Mouse (Mus musculus): ENCODE measurements around the gene Mamdc4. TPM values are rescaled to one million over a fixed set of nuclear protein-coding genes. Genes with fewer than 3 reads are reported as not detected.

Mamdc4 gene
- polyA plus RNA-seq, 1 experiment from 2014 or later: 1.4 TPM

DNA sequence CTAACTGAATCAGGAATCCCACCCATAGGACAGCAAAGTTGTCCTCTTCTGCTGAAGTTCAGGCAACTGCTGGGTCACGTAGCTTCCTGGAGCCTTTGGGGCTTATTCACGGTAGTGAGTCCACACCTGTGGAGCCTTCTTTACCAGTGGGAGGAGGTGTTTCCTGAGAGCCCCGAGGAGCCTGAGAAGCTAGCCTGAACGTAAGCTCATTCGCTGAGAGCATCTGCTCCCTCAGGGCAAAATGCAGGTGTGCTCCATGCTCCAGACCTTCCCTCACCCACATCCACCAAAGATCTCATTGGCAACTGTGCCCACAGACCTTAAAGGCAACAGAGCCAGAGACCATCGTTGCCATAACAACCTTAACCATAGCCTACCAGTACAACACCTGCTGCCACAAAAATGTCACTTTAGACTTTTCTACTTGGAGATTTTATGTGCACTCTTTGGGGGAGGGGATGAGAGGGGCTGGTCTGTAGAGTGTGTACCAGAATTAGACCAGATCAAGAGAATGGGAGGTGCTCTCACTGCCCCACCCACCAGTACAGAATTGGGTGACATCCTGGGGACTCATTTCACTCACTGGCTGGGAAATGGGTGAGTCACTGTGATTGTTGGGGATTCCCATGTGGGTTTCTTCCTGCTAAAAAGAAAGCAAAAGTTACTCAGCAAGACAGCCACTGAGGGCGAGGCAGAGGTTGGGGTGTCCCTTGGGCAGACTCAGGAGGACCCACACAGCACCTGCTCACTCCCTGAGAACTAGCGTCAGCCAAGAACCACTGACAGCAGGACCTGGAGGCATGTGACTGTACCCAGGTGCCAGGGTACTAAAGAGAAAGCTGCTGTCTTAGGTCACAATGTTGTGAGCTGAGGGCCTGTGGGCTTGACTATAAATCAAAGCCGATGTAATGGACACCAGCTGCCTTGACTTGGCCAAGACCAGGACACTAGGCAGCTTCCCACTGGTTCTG, 25.3 kb downstream of the Mamdc4 start:
- Histone ChIP-seq H3K27me3 (ENCODE audit: insufficient read depth, poor library complexity, severe bottlenecking) (no peaks in the 10 kb centered on the region), H3K4me1 (replicated peaks) (peaks cover 25% of the 10 kb centered on the region), H3K9me3 (no peaks in the 10 kb centered on the region), H3K27ac (no peak overlapping the region), H3K4me3 (no peak overlapping the region), H3K36me3 (peaks cover 8% of the 10 kb centered on the region; the same call in 1 of the 2 replicates)
- 80% methylated on average over 9 of the region's 9 CpGs for WGBS
- DNase-seq (ENCODE audit: low spot score): no peak

DNA sequence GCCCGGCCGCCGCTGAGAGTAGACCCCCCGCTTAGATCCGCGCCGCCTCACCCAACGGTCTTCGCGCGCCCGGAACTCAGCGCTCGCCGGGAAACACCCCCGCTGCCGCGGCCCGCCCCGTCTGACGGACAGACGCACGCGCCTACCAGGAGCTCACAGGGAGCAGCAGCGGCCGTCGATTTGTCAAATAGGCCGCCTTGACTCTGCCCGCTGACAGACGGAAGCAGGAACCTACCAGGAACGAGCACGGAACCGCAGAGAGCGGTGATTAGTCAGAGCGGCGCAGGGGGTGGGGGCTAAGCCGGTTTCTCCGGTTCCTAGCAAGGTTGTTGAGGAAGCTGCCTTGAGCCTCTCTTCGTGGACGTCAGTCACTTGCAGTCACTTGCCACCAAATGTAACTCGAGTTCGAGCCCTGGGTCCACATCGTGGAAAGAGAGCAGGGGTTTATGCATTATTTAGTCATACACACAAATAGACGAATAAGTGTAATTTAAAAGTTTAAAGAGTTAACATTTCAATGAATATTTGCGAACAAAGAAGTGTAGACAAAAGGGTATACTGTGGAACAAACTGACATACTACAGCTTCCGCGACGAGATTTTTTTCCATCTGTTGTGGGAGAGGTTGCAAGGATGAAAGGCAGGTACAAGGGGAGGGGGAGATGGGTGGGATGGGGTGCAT, 27.7 kb downstream of the Mamdc4 start, which contains the start of gene Traf2:
Gene Traf2, minus strand, starts transcription at position 130 of the 681 bp plus-strand sequence.
- Histone ChIP-seq H3K27ac (peak within 1 kb of the TSS; percentile 95), H3K4me3 (peak within 1 kb of the TSS; percentile 85), H3K4me1 (replicated peaks) (peaks cover 34% of the 10 kb centered on the region), H3K9me3 (no peaks in the 10 kb centered on the region), H3K27me3 (ENCODE audit: insufficient read depth, poor library complexity, severe bottlenecking) (no peaks in the 10 kb centered on the region), H3K36me3 (peaks cover 11% of the 10 kb centered on the region; the same call in 1 of the 2 replicates)
- 4% methylated on average over 48 of the region's 48 CpGs for WGBS
- peak; percentile 99 for DNase-seq (ENCODE audit: low spot score)

- H3K4me3 ChIP-seq: peak overlapping the region; percentile 85
- H3K27me3 ChIP-seq (ENCODE audit: insufficient read depth, poor library complexity, severe bottlenecking): no peaks in the 10 kb centered on the region
- DNase-seq (ENCODE audit: low spot score): no peak
- peaks cover 37% of the 10 kb centered on the region for H3K4me1 ChIP-seq (replicated peaks)
- no peaks in the 10 kb centered on the region for H3K9me3 ChIP-seq
- H3K27ac ChIP-seq: peak overlapping the region; percentile 95
- H3K36me3 ChIP-seq: peaks cover 11% of the 10 kb centered on the region; the same call in 1 of the 2 replicates
- 10% methylated on average over 43 of the region's 43 CpGs for WGBS
Measured at GRCm38 (mm10) chr2:25545996-25546810, 28.4 kb downstream of the Mamdc4 start.

- H3K4me3 ChIP-seq: no peak overlapping the region
- WGBS: 90% methylated on average over 10 of the region's 10 CpGs
- H3K4me1 ChIP-seq (replicated peaks): peaks cover 32% of the 10 kb centered on the region
- H3K9me3 ChIP-seq: no peaks in the 10 kb centered on the region
- peaks cover 43% of the 10 kb centered on the region for H3K36me3 ChIP-seq
- H3K27me3 ChIP-seq (ENCODE audit: insufficient read depth, poor library complexity, severe bottlenecking): no peaks in the 10 kb centered on the region
- H3K27ac ChIP-seq: no peak overlapping the region
- no peak for DNase-seq (ENCODE audit: low spot score)
Measured at GRCm38 (mm10) chr2:25541644-25542367, 32.8 kb downstream of the Mamdc4 start.

DNA sequence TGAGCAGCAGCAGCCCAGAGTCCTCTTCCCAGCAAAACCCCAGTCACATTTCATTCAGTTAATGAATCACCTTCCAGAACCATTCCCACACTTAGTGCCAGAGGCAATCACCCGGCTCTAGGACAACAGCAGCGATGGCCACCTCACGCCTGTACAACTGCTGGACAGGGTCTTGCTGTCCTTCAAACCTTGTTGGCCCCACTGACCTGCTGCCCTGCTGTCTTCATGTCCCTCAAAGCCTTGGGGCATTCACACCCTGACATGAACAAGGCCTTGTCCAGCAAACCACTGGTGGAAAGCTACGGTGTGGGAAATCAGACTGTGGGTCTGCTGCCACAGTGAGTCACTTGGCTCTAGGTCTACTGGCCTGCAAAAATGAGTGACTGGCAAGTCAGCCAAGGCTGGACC, 34.1 kb downstream of the Mamdc4 start:
- DNase-seq (ENCODE audit: low spot score): no peak
- H3K27ac ChIP-seq: no peak overlapping the region
- no peaks in the 10 kb centered on the region for H3K9me3 ChIP-seq
- H3K27me3 ChIP-seq (ENCODE audit: insufficient read depth, poor library complexity, severe bottlenecking): no peaks in the 10 kb centered on the region
- WGBS: 94% methylated on average over 4 of the region's 4 CpGs
- H3K4me3 ChIP-seq: no peak overlapping the region
- H3K4me1 ChIP-seq (replicated peaks): peaks cover 23% of the 10 kb centered on the region
- peaks cover 56% of the 10 kb centered on the region for H3K36me3 ChIP-seq

DNA sequence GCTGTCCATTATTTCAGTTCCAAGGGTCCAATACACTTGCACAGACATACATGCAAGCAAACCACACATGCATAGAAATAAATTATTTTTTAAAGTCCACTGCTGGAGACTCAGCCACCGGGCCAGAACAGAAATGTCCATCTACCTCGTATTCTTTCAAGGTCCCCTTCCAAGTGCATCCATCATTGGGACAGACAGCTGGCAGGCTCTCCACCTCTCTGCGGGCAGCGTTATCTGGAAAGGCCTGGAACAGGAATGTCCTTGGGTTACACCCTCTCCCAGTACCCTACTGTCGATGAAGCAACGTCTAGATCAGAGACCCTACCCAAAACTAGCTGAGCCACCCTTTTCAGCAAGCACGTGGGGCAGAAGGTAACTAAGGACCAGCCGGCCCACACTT, 38.1 kb downstream of the Mamdc4 start:
- peaks cover under 1% of the 10 kb centered on the region; the same call in 1 of the 2 replicates for H3K4me1 ChIP-seq (replicated peaks)
- 92% methylated on average over 8 of the region's 8 CpGs for WGBS
- peaks cover 84% of the 10 kb centered on the region for H3K36me3 ChIP-seq
- DNase-seq (ENCODE audit: low spot score): no peak
- H3K4me3 ChIP-seq: no peak overlapping the region
- no peaks in the 10 kb centered on the region for H3K9me3 ChIP-seq
- no peaks in the 10 kb centered on the region for H3K27me3 ChIP-seq (ENCODE audit: insufficient read depth, poor library complexity, severe bottlenecking)
- no peak overlapping the region for H3K27ac ChIP-seq

GRCm38 (mm10) chr2:25534866-25535182, 39.8 kb downstream of the Mamdc4 start:
- DNase-seq (ENCODE audit: low spot score): no peak
- no peaks in the 10 kb centered on the region for H3K9me3 ChIP-seq
- no peak overlapping the region for H3K4me3 ChIP-seq
- 96% methylated on average over 2 of the region's 2 CpGs for WGBS
- H3K36me3 ChIP-seq: peaks cover 93% of the 10 kb centered on the region
- H3K4me1 ChIP-seq (replicated peaks): no peaks in the 10 kb centered on the region
- no peak overlapping the region for H3K27ac ChIP-seq
- H3K27me3 ChIP-seq (ENCODE audit: insufficient read depth, poor library complexity, severe bottlenecking): no peaks in the 10 kb centered on the region

DNA sequence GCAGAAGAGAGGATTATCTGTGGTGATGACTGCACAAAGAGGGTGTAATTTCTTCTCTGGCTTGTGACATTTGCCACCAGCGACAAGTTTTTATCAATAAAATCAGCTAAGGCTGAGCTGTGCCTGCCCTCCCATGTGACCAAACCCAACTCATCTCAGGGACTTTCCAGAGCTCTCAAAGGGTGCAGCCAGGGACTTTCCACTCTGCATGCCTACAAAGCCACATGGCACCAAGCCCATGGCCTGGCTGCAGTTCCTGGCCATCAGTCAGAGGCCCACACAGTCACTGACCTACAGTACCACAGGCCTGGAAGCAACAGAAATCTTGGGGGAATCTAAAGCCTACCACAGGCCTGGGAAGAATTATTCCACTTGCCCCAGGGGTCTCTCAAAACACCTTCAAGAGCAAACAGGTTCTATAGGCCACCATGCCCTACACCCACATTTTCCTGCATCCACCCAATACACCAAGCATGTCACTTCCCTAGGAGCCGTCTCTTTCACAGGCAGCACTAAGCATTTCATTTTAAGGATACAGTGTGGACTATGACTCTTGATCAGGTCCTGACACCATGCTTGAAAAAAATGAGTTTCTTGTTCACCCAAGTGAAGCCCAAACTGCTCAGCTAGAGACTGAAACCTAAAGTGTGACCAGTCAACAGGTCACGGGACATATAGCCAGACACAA, 40.3 kb downstream of the Mamdc4 start:
- Histone ChIP-seq H3K27ac (no peak overlapping the region), H3K27me3 (ENCODE audit: insufficient read depth, poor library complexity, severe bottlenecking) (no peaks in the 10 kb centered on the region), H3K9me3 (no peaks in the 10 kb centered on the region), H3K4me3 (no peak overlapping the region), H3K36me3 (peaks cover 98% of the 10 kb centered on the region), H3K4me1 (replicated peaks) (no peaks in the 10 kb centered on the region)
- 93% methylated on average over 3 of the region's 3 CpGs for WGBS
- no peak for DNase-seq (ENCODE audit: low spot score)

DNA sequence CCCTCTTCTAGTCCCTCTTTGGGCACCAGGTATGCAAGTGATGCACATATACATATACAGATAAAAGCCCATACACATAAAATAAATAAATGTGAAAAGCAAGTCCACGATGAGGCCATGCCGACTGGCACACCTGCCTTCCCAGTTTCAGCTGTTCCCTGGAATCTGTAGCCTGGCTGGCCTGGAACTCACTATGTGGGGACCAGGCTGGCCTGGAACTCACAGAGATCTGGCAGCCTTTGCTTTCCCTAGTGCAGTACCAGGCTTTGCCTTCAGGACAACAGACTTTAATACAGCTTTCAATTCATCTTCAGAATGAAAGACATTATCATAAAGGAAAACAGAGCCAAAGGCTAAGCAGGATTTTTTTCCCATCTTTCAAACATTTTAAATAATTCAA, 40.9 kb downstream of the Mamdc4 start:
- H3K27me3 ChIP-seq (ENCODE audit: insufficient read depth, poor library complexity, severe bottlenecking): no peaks in the 10 kb centered on the region
- no peaks in the 10 kb centered on the region for H3K4me1 ChIP-seq (replicated peaks)
- no peak overlapping the region for H3K4me3 ChIP-seq
- no peak for DNase-seq (ENCODE audit: low spot score)
- 97% methylated on average over 2 of the region's 2 CpGs for WGBS
- no peaks in the 10 kb centered on the region for H3K9me3 ChIP-seq
- peaks cover 99% of the 10 kb centered on the region for H3K36me3 ChIP-seq
- no peak overlapping the region for H3K27ac ChIP-seq

DNA sequence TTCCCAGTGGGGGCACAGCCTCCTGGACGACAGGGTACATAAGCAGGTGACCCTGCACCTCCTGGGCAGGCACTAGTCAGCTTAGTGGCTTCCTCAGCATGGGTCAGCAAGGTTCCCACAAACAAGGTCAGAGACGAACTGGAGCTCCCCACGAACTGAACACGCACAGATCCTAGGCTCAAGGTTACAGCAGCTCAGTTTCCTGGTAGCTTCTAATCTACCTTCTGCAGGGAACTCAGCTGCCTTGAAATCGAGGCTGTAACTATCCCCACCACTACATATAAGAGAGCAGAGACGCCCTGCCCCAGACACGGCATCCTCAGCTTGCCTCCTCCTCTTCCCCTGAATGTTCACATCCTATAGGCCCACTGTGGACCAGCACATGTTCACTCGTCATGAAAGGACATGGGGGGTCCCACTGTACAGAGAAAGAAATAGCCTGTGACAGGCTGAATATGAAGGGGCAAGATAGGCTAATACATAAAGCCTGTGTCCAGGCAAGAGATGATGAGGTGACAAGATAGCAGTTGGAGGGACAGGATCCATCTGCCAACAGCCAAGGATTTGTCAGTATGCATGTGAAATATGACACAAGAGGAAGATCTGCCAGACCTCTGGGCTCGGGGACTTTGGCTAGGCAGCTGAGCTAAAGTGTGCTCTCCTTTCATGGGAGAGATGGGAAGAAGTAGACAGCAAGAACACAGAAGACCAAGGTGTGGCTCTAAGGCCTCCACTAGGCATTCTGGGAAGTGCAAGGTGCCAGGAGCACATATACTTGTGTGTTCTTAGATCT, 47.9 kb downstream of the Mamdc4 start:
- WGBS: 89% methylated on average over 9 of the region's 9 CpGs
- no peaks in the 10 kb centered on the region for H3K9me3 ChIP-seq
- H3K36me3 ChIP-seq: peaks cover 98% of the 10 kb centered on the region
- no peaks in the 10 kb centered on the region for H3K27me3 ChIP-seq (ENCODE audit: insufficient read depth, poor library complexity, severe bottlenecking)
- H3K27ac ChIP-seq: no peak overlapping the region
- no peaks in the 10 kb centered on the region for H3K4me1 ChIP-seq (replicated peaks)
- no peak overlapping the region for H3K4me3 ChIP-seq
- no peak for DNase-seq (ENCODE audit: low spot score)

All from hindbrain, embryonic 10.5 days (tissue).